Mouse (Mus musculus) monocyte, adult 2 months (primary cell): Measurements from ENCODE around the gene Rab38.

Experiments used
- DNase-seq, 2 experiments: peaks; one replicate each; pipeline ENCODE4 v3.0.0; 2022; ENCODE audit warnings: low spot score in 2 of 2, low read depth in 1 of 2

The Rab38 gene

GRCm38 (mm10) chr7:88522481-88522880 is 92.4 kb downstream of the Rab38 start:
- DNase-seq, result no peak

GRCm38 (mm10) chr7:88527100-88527671 is 97.1 kb downstream of the Rab38 start:
- no peak for DNase-seq

- no peak for DNase-seq
Observed at GRCm38 (mm10) chr7:88536127-88536531, 106.1 kb downstream of the Rab38 start.

GRCm38 (mm10) chr7:88536743-88537142 is 106.7 kb downstream of the Rab38 start:
- no peak for DNase-seq
